Mouse (Mus musculus) midbrain, embryonic 10.5 days (tissue): ENCODE measurements around the gene Spp1. TPM values are rescaled to one million over a fixed set of nuclear protein-coding genes. Genes with fewer than 3 reads are reported as not detected.

Experiments
- DNase-seq: peaks from one replicate; pipeline ENCODE4 v3.0.0-alpha.2; 2017; ENCODE audit warnings: low spot score
- H3K27ac ChIP-seq: fragments of 300-500 bp; sonication (generic); replicated peaks from 2 replicates; pipeline ENCODE4 v1.5.1; 2016; ENCODE audit warnings: mild to moderate bottlenecking
- H3K27me3 ChIP-seq: fragments of 300-500 bp; sonication (generic); 2 replicates; pipeline ENCODE4 v1.6.1; 2016; ENCODE audit warnings: low read depth, mild to moderate bottlenecking; ENCODE audit not compliant: poor library complexity, severe bottlenecking
- H3K36me3 ChIP-seq: fragments of 300-500 bp; sonication (generic); 2 replicates; pipeline ENCODE4 v1.6.1; 2016; ENCODE audit warnings: mild to moderate bottlenecking, moderate library complexity
- H3K4me1 ChIP-seq: fragments of 300-500 bp; sonication (generic); 2 replicates; pipeline ENCODE4 v1.6.1; 2016
- H3K4me3 ChIP-seq: fragments of 300-500 bp; sonication (generic); 2 replicates; pipeline ENCODE4 v1.5.1; 2016; ENCODE audit warnings: mild to moderate bottlenecking, moderate library complexity
- H3K9me3 ChIP-seq: fragments of 300-500 bp; sonication (generic); replicated peaks from 2 replicates; pipeline ENCODE4 v1.6.1; 2016; ENCODE audit warnings: mild to moderate bottlenecking
- WGBS: fragments of 180-500 bp; shearing (Covaris S2); methylation state at CpG from one replicate; pipeline ENCODE4 v1.1.7; 2016; 5-methylcytosine and 5-hydroxymethylcytosine counted together
- polyA plus RNA-seq: library from polyadenylated mRNA; unstranded; fragments of >200 nt; fragmentation: Nextera tagmentation; extraction: Ambion mirVana; gene quantifications from 2 replicates; pipeline ENCODE4 v1.2.1, GENCODE M21; 2016

Spp1 gene
- polyA plus RNA-seq, 1 experiment from 2014 or later: 2.9 TPM

- Histone ChIP-seq H3K4me3 (no peak overlapping the region), H3K27ac (no peak overlapping the region), H3K27me3 (no peaks in the 10 kb centered on the region), H3K4me1 (no peaks in the 10 kb centered on the region), H3K36me3 (peaks cover 82% of the 10 kb centered on the region), H3K9me3 (no peaks in the 10 kb centered on the region)
- DNase-seq: no peak
- WGBS: 96% methylated on average over 16 of the region's 16 CpGs
These were observed 31.9 kb downstream of the Spp1 start for GRCm38 (mm10) chr5:104466816-104467215.

- Histone ChIP-seq H3K9me3 (no peaks in the 10 kb centered on the region), H3K27me3 (no peaks in the 10 kb centered on the region), H3K27ac (no peak overlapping the region), H3K4me3 (no peak overlapping the region), H3K4me1 (no peaks in the 10 kb centered on the region), H3K36me3 (peaks cover 88% of the 10 kb centered on the region)
- 89% methylated on average over 5 of the region's 5 CpGs for WGBS
- no peak for DNase-seq
These were observed 33.7 kb downstream of the Spp1 start for GRCm38 (mm10) chr5:104468586-104468985.

DNA sequence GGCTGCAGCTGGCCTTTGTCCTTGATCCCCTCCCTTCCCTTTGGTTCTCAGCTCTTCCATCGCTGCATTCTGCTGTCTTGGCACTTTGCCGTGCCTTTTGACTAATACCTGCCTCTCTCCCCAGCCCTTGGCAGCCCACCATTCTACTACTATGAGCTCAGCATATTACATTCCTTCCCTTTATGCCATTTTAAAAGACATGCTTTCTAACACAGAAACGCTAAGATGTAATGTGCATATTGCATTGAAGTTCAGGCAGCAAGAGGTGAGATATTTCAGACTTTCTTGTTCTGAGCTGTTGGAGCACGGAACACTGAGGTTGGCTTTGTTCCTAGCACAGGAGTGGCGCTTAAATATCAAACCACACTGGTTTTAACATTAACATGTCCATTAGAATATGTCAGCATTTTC, 36.1 kb downstream of the Spp1 start:
- WGBS: 92% methylated on average over 5 of the region's 5 CpGs
- peaks cover 64% of the 10 kb centered on the region for H3K36me3 ChIP-seq
- no peak for DNase-seq

DNA sequence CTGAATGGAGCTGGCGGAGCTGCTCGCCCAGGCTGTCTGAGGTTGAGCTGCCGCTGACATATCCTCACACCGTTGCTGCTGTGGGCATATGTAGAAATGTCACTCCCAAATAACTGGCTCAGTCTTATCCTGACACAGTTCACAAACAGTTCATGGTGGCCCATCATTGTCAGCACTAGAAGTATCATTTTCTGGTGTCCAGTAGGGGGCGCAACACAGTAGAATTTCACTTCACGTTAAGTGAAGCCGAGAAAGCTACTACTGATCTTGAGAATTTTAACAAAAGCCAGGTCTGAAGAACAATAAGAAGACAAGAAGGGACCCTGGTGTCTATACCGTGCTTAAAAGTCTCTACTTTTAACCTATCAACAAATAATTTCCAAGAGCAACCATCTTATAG, 37.5 kb downstream of the Spp1 start:
- Histone ChIP-seq H3K9me3 (no peaks in the 10 kb centered on the region), H3K4me1 (no peaks in the 10 kb centered on the region), H3K4me3 (no peak overlapping the region), H3K27me3 (no peaks in the 10 kb centered on the region), H3K27ac (no peak overlapping the region), H3K36me3 (peaks cover 58% of the 10 kb centered on the region)
- WGBS: 97% methylated on average over 8 of the region's 8 CpGs
- DNase-seq: no peak

More for the DNA sequence above, 36.1 kb downstream of the Spp1 start:
- no peaks in the 10 kb centered on the region for H3K9me3 ChIP-seq
- H3K27me3 ChIP-seq: no peaks in the 10 kb centered on the region
- H3K4me3 ChIP-seq: no peak overlapping the region
- no peak overlapping the region for H3K27ac ChIP-seq
- no peaks in the 10 kb centered on the region for H3K4me1 ChIP-seq

DNA sequence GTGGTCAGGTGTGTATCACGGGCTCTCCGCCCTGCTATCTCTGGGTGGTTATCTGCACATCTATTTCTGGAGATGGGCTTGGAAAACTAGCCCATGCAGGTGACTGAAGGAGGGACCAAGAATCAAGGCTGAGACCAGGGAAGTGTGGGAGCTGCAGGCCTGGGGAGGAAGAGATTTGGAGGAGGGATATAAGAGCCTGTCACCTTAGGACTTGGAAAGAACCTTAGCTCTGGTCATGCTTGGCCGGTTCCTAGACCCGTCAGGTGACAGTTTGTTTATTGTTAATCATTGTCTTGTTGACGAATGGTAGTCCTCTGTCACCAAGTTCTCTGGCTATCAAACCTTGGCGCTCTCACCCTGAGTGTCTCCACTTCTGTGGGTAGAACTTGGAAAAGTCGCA, 45.4 kb downstream of the Spp1 start:
- WGBS: 93% methylated on average over 7 of the region's 7 CpGs

DNA sequence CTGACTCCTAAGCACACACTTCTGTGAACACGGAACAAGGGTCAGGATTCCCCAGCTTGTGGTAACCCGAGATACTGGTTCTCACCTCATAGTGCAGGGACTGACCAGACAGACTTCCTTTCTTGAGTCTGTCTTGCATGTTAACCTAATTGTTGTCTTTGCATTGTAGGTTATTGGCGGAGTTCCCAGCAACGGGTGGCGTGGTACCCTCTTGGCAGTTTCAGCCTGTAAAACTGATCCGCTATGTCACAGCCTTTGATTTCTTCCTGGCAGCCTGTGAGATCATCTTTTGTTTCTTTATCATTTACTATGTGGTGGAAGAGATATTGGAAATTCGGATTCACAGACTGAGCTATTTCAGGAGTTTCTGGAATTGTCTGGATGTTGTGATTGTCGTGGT, 47.9 kb downstream of the Spp1 start:
- H3K36me3 ChIP-seq: peaks cover 86% of the 10 kb centered on the region
- no peak overlapping the region for H3K27ac ChIP-seq
- WGBS: 90% methylated on average over 8 of the region's 8 CpGs

More for the DNA sequence above, 45.4 kb downstream of the Spp1 start:
- Histone ChIP-seq H3K4me1 (no peaks in the 10 kb centered on the region), H3K36me3 (peaks cover 78% of the 10 kb centered on the region), H3K9me3 (no peaks in the 10 kb centered on the region), H3K27ac (no peak overlapping the region), H3K27me3 (no peaks in the 10 kb centered on the region), H3K4me3 (no peak overlapping the region)
- DNase-seq: no peak

More for the DNA sequence above, 47.9 kb downstream of the Spp1 start:
- Histone ChIP-seq H3K4me1 (no peaks in the 10 kb centered on the region), H3K9me3 (no peaks in the 10 kb centered on the region), H3K4me3 (no peak overlapping the region), H3K27me3 (no peaks in the 10 kb centered on the region)
- DNase-seq: no peak

Other genes with a start within 250 kb of the Spp1 start
- 0.63 and 1.7 TPM in 2 replicates for gene Dmp1, start 232.5 kb upstream of the Spp1 start, polyA plus RNA-seq
- gene Ibsp, start 135.9 kb upstream of the Spp1 start, polyA plus RNA-seq: 0.05 and 0.12 TPM in 2 replicates
- not detected in 2 replicates for gene Mepe, start 109.8 kb upstream of the Spp1 start, polyA plus RNA-seq
- 7.1 and 8.5 TPM in 2 replicates for gene Pkd2, start 24.3 kb downstream of the Spp1 start, polyA plus RNA-seq
- 14.0 and 14.1 TPM in 2 replicates for gene BC005561, start 73.2 kb downstream of the Spp1 start, polyA plus RNA-seq